Mouse (Mus musculus) heart, postnatal 0 days (tissue): Measurements from ENCODE around the gene Urb1.

Source experiments
- CTCF ChIP-seq: IDR thresholded peaks from 2 replicates; pipeline ENCODE4 v1.5.1; 2016; ENCODE audit warnings: antibody characterized with exemption, control low read depth, low read depth
- EP300 ChIP-seq: IDR thresholded peaks from 2 replicates; pipeline ENCODE4 v1.6.1; 2016; ENCODE audit warnings: antibody characterized with exemption, low read depth

DNA sequence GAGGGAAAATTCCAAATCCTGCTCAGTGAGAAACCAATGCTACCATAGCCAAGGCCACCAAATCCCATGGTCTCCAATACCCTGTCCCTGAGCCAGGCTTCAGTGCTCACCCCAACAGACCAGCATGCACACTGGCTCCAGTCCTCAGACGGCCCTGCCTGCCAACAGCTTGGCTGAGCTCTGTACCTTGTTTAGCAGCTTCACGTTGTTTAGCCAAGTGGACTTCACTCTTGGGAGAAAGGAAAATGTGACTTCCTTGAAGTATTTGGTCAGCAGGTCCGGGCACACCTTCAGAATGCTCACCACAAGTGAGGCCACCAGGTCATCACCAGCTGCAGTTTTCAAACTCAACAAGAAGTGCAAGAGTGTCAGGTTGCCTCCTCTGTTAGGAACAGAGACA is 17.7 kb downstream of the Urb1 start:
- TF ChIP-seq CTCF: no peak
- no peak for TF ChIP-seq EP300
